Mouse (Mus musculus) left cerebral cortex, adult 9 months (tissue): ENCODE results near the gene Srsf5.
"Not testable (repeated sequence)": the region's sequence is repeated elsewhere in the genome, so short reads cannot be mapped to it uniquely, and the experiment has no call there.

Experiments used
- DNase-seq, 2 experiments: peaks; one replicate each; pipeline ENCODE4 v3.0.0; 2022; ENCODE audit warnings: low spot score in 2 of 2

Gene Srsf5

DNA sequence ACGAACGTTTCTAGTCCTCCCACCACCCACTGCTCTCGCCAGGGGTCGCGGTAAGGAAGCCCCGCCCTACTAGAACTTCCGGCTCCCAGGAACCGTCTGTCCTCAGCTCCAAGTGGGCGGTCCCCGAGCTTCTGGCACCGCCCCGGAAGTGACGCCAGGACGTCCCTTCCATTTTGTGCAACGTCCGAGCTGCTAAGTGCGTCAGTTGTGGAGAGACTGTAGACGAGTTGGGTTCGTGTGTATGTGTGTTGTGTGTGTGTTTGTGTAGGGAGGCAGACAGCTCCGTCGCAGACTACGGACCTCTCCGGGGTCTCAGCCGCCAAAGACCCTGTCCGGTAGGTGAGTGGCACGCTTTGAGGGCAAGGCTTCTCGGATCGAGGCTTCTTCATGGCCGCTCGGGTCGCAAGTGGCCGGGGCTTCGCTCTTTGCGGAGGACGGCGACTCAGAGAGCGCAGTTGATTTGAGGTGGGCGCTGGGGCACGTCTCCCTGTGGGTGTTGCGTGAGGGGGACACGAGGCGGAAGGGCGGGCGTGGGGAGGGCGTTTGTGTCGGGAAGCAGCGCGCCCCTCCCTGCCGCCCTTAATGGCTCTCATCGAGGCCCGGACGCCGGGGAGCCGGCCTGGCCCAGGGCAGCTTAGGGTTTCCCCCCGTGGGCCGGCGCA is at the start of gene Srsf5:
TSS of gene Srsf5 (plus strand) at position 171 of the 662 bp plus-strand sequence.
- peak; percentile 92 to 98 for DNase-seq

DNA sequence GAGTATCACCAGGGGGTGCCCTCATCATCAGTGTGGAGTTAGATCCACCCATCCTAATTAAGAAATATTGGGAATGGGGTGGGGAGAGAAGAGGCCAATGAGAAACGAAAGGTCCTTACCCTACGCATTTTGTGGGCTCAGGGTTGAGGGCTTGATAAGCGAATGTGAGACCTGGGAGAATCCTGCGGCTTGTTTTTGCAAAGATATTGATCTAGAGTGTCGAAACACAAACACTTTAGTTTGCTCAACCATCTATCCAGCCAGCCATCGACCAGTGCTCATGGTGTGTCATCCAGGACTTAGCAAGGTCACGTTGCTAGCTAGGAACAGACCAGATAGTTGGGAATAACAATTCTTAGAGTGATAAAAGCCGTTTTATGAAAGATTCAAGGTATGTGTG is 35.7 kb upstream of the Srsf5 start:
- no peak for DNase-seq

DNA sequence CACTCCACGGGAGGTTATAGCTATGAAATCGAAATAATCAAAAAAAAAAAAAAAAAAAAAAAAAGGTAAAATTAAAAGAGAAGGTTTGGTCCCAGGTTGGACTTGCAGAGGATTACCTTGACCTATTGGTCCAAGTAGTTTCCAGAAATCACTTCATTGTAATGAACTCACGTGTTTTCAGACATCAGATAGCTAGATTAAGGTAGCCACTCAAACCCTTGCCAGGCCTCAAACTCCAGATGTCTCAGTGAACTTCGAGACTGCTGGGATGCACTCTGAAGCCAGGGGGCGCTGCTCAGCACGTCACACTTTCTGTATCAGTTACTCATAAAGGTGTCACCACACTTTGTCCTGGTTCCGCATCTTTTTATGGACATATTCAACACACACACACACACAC is 27.5 kb upstream of the Srsf5 start:
- no peak for DNase-seq

DNA sequence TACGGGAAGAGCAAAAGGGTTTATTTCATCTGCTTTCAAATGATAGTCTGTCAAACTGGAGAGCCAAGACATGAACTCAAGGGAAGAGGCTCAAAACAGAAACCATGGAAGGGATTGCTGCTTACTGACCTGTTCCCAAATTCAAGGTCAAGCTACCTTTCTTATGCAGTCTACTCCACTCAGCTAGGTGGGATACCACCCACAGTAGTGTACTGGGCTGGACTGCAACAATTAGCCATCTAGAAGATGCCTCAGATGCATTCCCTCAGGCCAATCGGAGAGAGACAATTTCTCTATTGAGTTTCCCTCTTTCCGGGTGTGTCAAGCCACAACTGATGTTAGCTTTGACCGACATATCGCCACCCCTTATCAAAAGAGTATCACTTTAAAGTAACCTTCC is 24.0 kb upstream of the Srsf5 start:
- DNase-seq: no peak

DNA sequence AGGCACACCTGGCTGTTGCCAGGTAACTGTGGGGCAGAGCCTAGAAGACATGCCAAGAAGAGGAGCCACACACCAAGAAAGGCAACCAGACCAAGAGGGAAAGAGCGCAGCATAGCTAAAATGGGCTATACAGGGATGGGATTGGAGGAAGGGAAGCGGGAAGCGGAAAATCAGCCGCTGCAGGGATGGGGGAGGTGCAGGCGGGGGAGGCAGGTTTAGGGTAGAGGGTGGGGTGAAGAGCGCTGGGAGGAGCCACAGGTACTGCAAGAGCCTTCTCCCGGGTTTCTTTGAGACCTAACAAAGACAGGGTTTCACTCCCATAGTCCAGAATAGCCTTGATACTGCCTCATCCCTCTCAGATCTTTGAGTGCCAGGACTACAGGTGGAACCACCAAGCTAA is 22.4 kb upstream of the Srsf5 start:
- no peak for DNase-seq

DNA sequence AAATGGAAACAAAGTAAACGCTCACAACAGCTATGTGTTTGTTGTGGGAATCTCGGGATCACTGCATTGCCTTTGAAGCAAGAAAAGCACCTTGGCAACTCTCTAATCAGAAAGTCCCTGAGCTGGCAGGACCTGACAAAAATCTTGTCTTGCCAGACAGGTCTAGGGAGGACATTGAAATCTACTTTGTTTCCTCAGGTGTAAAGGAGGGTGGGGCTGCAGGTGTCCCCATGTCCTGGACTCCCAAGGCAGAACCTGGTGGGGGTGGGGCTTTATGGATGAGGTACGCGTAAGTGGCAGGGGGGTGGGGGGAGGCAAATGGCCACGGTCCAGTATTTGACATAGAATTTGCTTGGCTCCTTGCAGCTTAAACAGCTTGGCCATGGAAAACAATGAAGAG is 21.7 kb upstream of the Srsf5 start:
- DNase-seq: no peak

DNA sequence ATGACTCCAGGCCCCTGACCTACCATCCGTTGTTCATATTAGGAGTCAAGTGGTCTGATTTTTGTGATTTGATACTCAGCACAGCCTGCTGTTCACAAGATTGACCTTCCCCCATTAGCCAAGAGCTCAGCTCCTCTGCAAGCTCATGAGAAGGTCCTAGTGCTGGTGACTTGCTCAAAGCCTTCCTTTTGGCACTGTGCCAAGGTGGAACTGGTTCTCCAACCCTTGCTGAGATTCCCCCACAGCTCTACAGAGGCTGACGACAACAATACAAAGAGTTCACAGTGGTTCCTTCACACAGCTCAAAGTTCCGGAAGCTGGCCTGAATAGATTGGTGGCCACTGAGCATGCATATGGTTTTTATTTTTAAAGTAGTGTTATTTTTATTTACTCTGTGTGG is 21.1 kb upstream of the Srsf5 start:
- no peak for DNase-seq

DNA sequence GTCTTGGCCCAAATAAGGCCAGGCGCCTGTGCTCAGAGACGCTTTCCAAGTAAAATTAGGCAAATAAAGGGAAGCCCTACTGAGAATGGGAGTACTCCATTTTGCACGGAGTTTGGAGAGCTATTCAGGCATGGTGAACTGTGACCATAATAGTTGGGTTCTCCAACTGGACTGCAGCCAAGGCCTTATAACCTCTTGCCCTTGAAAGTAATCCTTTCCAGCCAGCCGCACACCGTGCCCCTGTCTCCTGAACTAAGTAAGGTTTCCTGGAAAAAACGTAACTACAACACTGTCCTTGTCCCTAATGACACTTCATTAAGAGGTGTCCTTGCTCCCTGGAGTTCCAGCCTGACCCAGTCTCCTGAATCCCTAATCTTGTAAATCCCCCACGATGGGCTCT is 19.4 kb upstream of the Srsf5 start:
- DNase-seq: no peak

DNA sequence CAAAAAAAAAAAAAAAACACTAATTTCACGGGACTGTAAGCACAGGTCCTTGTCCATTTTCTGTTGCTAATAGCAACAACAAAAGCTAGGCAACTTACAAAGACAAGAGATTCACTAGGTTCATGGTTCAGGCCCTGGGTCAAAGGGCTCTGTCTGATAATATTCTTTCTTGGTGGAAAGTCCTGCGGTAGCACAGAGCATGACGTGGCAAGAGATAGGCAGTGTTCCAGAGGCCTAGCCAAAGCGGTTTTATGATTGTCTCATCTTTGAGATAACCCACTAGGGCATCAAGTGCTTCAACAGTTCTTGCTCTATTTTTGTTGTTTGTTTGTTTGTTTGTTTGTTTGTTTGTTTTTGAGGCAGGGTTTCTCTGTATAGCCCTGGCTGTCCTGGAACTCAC is 18.8 kb upstream of the Srsf5 start:
- no peak for DNase-seq

DNA sequence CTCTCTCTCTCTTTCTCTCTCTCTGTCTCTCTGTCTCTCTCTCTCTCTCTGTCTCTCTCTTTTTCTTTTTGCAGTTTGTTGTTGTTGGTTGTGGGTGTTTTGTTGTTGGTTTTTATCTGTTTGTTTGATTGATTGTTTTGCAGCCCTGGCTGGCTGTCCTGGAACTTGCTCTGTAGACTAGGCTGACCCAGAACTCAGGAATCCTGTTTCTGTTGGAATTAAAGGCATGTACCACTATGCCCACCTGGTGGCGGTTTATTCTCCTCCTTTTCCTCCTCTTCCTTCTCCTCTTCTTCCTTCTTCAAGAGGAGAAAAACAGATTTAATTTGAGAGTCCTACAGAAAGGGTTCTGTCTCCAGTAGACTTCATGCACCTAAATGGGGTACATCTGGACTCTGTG is 17.8 kb upstream of the Srsf5 start:
- no peak for DNase-seq

DNA sequence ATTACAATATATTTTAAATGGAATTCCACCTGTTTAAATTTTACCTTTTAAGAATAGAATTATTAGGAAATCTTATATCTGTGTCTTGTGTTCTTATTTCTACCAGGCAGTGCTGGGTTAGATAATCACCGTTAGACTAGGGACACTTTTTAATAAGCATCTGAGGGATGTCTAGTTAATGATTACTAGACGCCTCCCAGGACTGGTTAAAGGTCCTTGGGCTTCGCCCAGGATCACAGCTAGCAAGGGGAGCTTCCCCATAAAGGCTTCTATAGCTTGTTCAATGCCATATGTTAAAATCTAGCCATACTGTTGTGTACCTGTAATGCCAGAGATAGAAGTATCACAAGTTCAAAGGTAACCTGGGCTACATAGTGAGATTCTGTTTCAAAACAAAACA is 16.4 kb upstream of the Srsf5 start:
- no peak for DNase-seq

DNA sequence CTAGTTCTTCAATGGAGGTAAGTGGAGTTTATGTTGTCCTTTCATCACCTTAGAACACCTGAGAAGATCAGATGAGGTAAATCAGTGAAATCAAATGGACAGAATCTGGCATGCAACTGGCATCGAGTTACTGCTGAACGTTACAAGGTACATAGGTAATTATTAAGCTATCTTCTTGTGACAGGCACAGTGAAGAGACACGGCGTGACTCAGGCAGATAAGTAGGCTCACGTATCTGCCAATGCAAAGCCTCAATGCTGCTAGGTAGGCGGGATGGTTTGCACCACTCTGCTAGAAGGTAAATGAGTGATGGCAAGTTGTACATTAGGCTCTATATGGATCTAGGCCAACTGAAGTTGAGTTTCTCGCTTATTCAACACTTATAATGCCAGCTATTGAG is 15.2 kb upstream of the Srsf5 start:
- DNase-seq: no peak

DNA sequence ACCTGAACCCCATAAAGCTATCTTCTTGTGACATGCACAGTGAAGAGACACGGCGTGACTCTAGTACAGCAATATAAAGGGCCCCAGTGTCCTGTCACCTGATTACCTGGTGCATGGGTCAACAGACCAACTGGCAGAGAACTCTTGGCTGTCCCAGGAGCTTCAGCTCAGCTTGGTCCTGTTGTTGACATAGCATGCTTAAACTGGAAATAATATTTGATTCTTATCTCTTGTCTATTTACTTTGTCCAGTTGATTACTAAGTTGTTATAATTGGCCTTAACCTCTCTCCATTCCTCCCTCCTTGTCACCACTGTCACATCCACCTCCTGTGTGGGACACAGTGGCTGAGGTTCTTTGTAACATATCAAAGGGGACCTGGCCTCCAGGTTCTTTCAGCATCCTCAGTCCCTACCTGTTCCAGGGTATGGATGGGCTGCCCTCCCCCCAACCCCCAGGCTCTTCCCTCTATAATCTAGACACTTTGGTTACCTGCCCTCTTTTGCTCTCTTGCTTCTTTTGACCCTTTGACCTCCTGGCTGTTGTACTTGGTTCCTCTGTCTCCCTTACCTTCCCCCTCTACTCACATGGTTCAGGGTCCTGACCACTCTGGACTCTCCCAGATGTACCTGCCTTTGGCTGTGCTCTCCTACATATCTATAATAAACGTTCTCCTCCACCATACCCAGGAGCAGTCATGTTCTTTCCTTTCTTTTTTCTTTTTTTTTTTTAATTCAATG is 13.7 kb upstream of the Srsf5 start:
- no peak for DNase-seq

DNA sequence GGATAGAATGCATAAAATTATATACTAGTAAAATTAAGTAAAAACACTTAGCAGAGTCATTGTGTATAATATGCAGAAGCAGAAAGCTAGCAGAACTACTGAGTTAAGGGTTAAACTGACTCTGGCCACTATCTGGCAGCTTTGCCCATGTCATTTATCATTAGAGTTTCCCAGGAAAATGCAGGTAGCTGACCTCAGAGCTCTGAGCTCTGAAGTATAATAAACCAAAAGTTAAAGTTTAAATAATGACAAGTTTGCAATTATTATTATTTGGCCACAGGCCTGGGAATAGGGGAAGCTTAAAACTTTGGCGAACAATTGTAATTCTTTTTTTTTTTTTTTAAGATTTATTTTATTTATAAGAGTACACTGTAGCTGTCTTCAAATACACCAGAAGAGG is 12.4 kb upstream of the Srsf5 start:
- DNase-seq: no peak

DNA sequence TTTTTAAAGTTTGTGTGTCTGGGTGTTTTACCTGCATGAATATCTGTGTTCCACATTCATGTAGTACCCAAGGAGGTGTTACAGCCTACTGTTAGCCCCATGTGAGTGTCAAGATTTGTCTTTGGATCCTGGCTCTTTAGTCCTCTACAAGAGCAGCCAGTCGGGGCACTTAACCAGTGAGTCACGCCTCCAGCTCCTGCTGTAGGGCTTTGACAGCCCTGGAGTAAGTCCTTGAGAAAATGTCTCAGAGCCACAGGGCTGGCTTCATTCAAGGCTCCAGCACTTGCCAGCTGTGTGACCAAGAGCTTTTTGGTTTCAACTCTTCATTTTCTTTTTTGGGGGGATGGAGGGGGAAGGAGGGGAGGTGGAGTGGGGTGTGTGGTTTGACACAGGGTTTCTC is 8.6 kb upstream of the Srsf5 start:
- no peak for DNase-seq

DNA sequence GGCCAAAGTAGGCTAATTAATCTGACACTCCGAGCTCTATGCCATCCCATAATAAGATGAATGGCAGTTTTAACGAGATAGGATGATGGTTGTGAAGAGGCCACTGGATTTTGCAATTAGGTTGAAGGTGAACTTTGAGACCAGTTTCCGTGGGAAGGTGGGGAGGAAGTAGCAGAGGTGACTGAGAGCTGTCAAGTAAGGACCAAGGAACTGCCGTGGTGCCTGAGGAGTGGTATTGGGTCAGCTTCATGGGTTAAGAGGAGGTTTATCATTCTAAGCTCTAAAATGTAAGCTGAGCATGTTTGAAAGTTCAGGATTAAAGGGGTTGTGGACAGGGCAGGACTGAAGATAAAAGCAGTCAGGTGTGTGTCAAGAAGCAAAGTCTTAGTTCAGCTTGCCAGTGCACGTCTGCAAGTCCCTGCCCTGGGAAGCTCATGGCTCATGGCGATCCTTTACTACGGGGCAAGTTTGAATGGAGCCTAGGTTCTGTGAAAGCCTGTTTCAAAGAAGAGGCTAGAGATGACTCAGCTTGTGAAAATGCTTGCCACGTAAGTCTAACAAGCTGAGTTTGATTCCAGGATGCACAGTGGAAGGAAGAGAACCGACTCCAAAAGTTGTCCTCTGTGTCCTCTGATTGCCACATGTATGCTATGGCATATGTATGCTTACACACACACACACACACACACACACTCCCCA is 7.8 kb upstream of the Srsf5 start:
- no peak for DNase-seq

DNA sequence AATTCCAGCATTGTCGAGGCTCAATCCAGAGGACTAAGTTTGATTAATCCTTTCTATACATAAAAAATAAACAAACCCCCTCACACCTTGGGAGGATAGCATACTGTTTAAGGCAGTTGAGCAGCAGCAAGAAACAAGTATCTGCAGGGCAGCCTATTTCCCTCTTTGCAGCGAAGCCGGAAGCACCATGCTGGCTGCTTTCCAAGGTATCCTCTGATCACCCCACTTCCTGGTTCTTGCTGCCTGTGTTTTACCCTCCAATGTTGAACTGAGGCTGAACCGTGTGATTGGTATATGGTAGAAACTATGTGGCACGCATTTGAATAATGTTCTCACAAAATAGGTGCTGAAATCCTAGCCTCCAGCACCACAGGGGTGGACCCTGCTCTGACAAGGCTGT is 6.7 kb upstream of the Srsf5 start:
- DNase-seq: peak in 1 of 2 experiments; percentile 53

DNA sequence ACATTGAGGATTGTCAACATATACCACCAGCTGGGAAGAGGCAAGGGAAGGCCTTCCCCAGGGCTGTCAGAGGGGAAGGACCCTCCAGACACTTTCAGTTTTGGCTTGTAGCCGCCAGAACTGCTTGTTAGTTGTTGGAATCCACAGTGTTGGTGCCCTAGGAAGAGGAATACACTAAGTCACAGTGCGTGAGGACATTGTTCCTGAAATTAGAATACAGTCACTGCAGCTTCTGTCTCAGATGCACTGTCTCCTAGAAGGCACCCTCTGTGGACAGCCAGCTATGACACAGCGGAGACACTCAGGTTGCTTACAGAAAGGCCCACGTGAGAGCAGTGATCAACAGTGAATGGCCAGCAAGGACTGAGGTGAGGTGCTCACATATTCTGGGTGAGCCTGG is 6.1 kb upstream of the Srsf5 start:
- DNase-seq: no peak

DNA sequence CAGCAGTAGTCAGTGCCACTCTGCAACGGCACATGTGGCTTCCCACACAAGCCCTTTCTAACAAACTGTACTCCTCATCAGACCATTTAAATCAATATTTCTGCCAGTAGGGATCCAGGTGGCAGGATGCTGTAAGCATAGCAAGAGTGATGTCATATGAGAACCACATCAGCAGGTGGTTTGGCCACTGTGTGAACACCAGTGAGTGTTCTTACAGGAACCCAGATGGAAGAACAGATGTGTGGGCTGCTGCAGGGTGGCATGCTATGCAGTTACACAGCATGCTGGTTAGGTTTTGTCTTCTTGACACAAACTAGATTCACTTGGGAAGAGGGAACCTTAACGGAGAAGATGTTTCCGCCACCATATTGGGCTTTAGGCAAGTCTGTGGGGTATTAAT is 3.4 kb upstream of the Srsf5 start:
- DNase-seq: no peak

DNA sequence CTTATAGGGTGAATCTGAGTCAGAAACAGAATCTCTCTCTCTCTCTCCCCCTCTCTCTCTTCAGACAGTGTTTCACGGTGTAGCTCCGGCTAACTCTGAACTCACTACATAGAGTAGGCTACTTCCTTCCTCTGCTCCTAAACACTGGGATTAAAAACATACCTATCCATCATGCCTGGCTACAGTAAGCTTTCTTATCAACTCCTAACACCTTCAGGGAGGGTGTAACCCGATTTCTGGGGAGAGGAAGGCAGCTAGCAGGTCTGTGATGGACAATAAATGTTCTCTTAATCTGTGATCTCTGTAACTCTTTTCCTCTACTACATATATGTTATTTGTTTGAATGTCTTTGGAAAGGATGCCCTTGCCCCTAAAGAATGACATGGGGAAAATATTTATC is 1.9 kb upstream of the Srsf5 start:
- DNase-seq: no peak

DNA sequence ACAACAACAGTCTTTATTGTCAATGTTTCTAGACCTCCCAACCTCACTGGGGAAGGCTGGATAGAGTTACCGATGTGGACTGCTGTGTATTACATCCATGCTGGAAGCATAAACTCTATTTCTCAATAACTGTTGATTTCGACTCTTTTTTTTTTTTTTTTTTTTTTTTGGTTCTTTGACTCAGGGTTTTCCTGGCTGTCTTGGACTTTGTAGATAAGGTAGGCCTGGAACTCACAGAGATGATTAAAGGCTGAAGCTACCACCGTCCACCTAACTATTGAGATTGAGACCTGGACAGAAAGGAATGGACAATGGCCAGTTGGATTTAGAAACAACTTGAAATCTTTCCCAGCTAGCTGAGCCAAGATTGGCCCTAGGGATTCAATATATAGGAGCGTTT is 1.1 kb upstream of the Srsf5 start:
- DNase-seq: no peak

DNA sequence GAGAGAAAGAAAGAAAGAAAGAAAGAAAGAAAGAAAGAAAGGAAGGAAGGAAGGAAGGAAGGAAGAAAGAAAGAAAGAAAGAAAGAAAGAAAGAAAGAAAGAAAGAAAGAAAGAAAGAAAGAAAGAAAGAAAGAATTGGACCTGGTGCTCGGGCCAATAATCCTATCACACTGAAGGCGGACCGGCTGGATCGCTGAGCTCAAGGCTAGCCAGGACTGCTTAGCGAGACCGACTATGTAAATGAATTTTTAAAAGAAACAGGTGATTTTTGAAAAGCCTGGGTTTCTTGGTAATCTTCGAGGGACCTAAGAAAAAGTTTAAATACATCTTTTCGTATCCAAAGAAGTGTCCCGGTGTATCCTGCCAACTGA is 356 bp upstream of the Srsf5 start:
- DNase-seq: not testable (repeated sequence)

DNA sequence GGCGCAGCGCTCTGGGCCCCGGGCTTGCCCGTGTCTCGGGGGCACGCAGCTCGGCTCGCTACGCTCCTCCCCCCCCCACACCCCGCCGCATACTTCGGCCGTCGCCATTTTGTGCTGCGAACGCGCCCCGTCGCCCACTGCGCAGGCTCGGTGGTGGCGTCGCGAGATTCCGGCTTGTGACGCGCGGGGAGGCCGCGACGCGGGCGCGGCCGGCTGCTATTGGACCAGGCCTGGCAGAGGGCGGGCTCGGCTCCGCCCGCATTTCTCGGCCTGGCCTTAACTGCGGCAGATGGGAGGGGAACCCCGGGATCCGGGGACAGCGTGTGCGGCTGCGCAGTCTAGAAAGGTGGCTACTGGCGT is 672 bp downstream of the Srsf5 start:
- peak; percentile 87 to 95 for DNase-seq
